Mouse (Mus musculus) forebrain, embryonic 16.5 days (tissue): Measurements from ENCODE around the gene Plekhm1. TPM values are rescaled to one million over a fixed set of nuclear protein-coding genes. Genes with fewer than 3 reads are reported as not detected.
"Not testable (repeated sequence)": the region's sequence is repeated elsewhere in the genome, so short reads cannot be mapped to it uniquely, and the experiment has no call there.

ENCODE experiments used
- ATAC-seq: fragments of 200-750 bp; cut with Nextera tagmentation; 2 replicates; pipeline ENCODE4 v1.8.0; 2017; ENCODE audit warnings: mild to moderate bottlenecking, moderate library complexity
- H3K27ac ChIP-seq: fragments of 300-500 bp; sonication (generic); 2 replicates; pipeline ENCODE4 v1.5.1; 2014; ENCODE audit warnings: low read length, control low read depth
- H3K27me3 ChIP-seq: fragments of 300-500 bp; sonication (generic); replicated peaks from 2 replicates; pipeline ENCODE4 v1.6.1; 2014; ENCODE audit warnings: low read length; ENCODE audit not compliant: control insufficient read depth, insufficient read depth
- H3K36me3 ChIP-seq: fragments of 300-500 bp; sonication (generic); 2 replicates; pipeline ENCODE4 v1.6.1; 2014; ENCODE audit not compliant: control insufficient read depth, insufficient read depth
- H3K4me1 ChIP-seq: fragments of 300-500 bp; sonication (generic); replicated peaks from 2 replicates; pipeline ENCODE4 v1.6.1; 2014; ENCODE audit warnings: low read length; ENCODE audit not compliant: control insufficient read depth, insufficient read depth
- H3K4me2 ChIP-seq: fragments of 300-500 bp; sonication (generic); 2 replicates; pipeline ENCODE4 v1.6.1; 2014; ENCODE audit warnings: mild to moderate bottlenecking, low read length, control low read depth
- H3K4me3 ChIP-seq: fragments of 300-500 bp; sonication (generic); replicated peaks from 2 replicates; pipeline ENCODE4 v1.5.1; 2014; ENCODE audit warnings: mild to moderate bottlenecking, low read length, control low read depth
- H3K9ac ChIP-seq: fragments of 300-500 bp; sonication (generic); replicated peaks from 2 replicates; pipeline ENCODE4 v1.6.1; 2014; ENCODE audit warnings: low read depth, low read length, control low read depth
- H3K9me3 ChIP-seq: fragments of 300-500 bp; sonication (generic); 2 replicates; pipeline ENCODE4 v1.6.1; 2016; ENCODE audit warnings: low read length; ENCODE audit not compliant: control insufficient read depth
- WGBS: fragments of 180-500 bp; shearing (Covaris S2); extraction: QIAGEN DNeasy Blood & Tissue Kit; methylation state at CpG from one replicate; pipeline ENCODE4 v1.1.7; 2014; 5-methylcytosine and 5-hydroxymethylcytosine counted together
- polyA plus RNA-seq: library from polyadenylated mRNA; unstranded; fragments of >200 nt; fragmentation: Nextera tagmentation; extraction: Ambion mirVana; gene quantifications from 2 replicates; pipeline ENCODE4 v1.2.1, GENCODE M21; 2015

The Plekhm1 gene
- polyA plus RNA-seq, 1 experiment from 2014 or later, result 11.3 TPM

- peak; percentile 41 for ATAC-seq
- Histone ChIP-seq H3K9ac (peak overlapping the region; percentile 42; the same call in 1 of the 2 replicates), H3K4me1 (peaks cover 15% of the 10 kb centered on the region), H3K36me3 (no peaks in the 10 kb centered on the region), H3K27me3 (peaks cover 22% of the 10 kb centered on the region), H3K4me2 (peak overlapping the region; percentile 57), H3K4me3 (peak overlapping the region; percentile 39), H3K9me3 (no peaks in the 10 kb centered on the region), H3K27ac (no peak overlapping the region)
- 29% methylated on average over 34 of the region's 34 CpGs for WGBS
Measured at GRCm38 (mm10) chr11:103332890-103333651, 79.4 kb downstream of the Plekhm1 start.

GRCm38 (mm10) chr11:103332186-103332889 lies 80.1 kb downstream of the Plekhm1 start:
- Histone ChIP-seq H3K4me3 (peak overlapping the region; percentile 39), H3K9ac (no peak overlapping the region; the same call in 1 of the 2 replicates), H3K36me3 (no peaks in the 10 kb centered on the region), H3K4me2 (peak overlapping the region; percentile 57), H3K9me3 (no peaks in the 10 kb centered on the region), H3K27ac (no peak overlapping the region), H3K4me1 (peaks cover 15% of the 10 kb centered on the region), H3K27me3 (peaks cover 22% of the 10 kb centered on the region)
- 25% methylated on average over 18 of the region's 18 CpGs for WGBS
- ATAC-seq, result peak; percentile 41

GRCm38 (mm10) chr11:103331502-103332185 lies 80.8 kb downstream of the Plekhm1 start:
- H3K4me3 ChIP-seq, result no peak overlapping the region

GRCm38 (mm10) chr11:103330651-103331319 lies 81.7 kb downstream of the Plekhm1 start:
- no peak overlapping the region for H3K4me2 ChIP-seq
- no peak for ATAC-seq
- peaks cover 15% of the 10 kb centered on the region for H3K4me1 ChIP-seq
- no peak overlapping the region for H3K9ac ChIP-seq
- H3K27me3 ChIP-seq, result peaks cover 22% of the 10 kb centered on the region
- H3K4me3 ChIP-seq, result no peak overlapping the region
- WGBS, result 67% methylated on average over 7 of the region's 7 CpGs
- H3K27ac ChIP-seq, result no peak overlapping the region
- H3K9me3 ChIP-seq, result no peaks in the 10 kb centered on the region
- H3K36me3 ChIP-seq, result no peaks in the 10 kb centered on the region

More at GRCm38 (mm10) chr11:103331502-103332185, 80.8 kb downstream of the Plekhm1 start:
- ATAC-seq, result no peak
- no peak overlapping the region for H3K27ac ChIP-seq
- peaks cover 15% of the 10 kb centered on the region for H3K4me1 ChIP-seq
- no peak overlapping the region for H3K4me2 ChIP-seq
- peaks cover 22% of the 10 kb centered on the region for H3K27me3 ChIP-seq
- no peaks in the 10 kb centered on the region for H3K36me3 ChIP-seq
- no peaks in the 10 kb centered on the region for H3K9me3 ChIP-seq
- 92% methylated on average over 10 of the region's 10 CpGs for WGBS
- H3K9ac ChIP-seq, result no peak overlapping the region

GRCm38 (mm10) chr11:103326950-103327349 lies 85.5 kb downstream of the Plekhm1 start:
- H3K9me3 ChIP-seq, result no peaks in the 10 kb centered on the region
- no peak overlapping the region for H3K4me2 ChIP-seq
- 10% methylated on average over 5 of the region's 5 CpGs for WGBS
- no peak for ATAC-seq
- no peaks in the 10 kb centered on the region for H3K36me3 ChIP-seq
- H3K4me3 ChIP-seq, result no peak overlapping the region
- no peak overlapping the region for H3K27ac ChIP-seq
- peaks cover 9% of the 10 kb centered on the region; the same call in 1 of the 2 replicates for H3K4me1 ChIP-seq
- no peak overlapping the region for H3K9ac ChIP-seq
- H3K27me3 ChIP-seq, result no peaks in the 10 kb centered on the region

- 12% methylated on average over 8 of the region's 8 CpGs for WGBS
- Histone ChIP-seq H3K36me3 (no peaks in the 10 kb centered on the region), H3K4me1 (peaks cover 20% of the 10 kb centered on the region), H3K4me3 (no peak overlapping the region), H3K27me3 (no peaks in the 10 kb centered on the region), H3K9me3 (no peaks in the 10 kb centered on the region), H3K4me2 (no peak overlapping the region), H3K27ac (no peak overlapping the region), H3K9ac (no peak overlapping the region)
- peak; percentile 65 for ATAC-seq
Measured at GRCm38 (mm10) chr11:103325172-103325571, 87.3 kb downstream of the Plekhm1 start.

GRCm38 (mm10) chr11:103324723-103325122 lies 87.8 kb downstream of the Plekhm1 start:
- Histone ChIP-seq H3K4me2 (no peak overlapping the region), H3K9ac (no peak overlapping the region), H3K27ac (no peak overlapping the region), H3K9me3 (no peaks in the 10 kb centered on the region), H3K36me3 (no peaks in the 10 kb centered on the region), H3K4me3 (no peak overlapping the region), H3K4me1 (peaks cover 20% of the 10 kb centered on the region), H3K27me3 (no peaks in the 10 kb centered on the region)
- 35% methylated on average over 13 of the region's 13 CpGs for WGBS
- 0 out of 2 replicates have a peak, but pooled peaks have one; percentile 19 for ATAC-seq

- not testable (repeated sequence) for H3K4me3 ChIP-seq, ATAC-seq, H3K36me3 ChIP-seq, H3K27ac ChIP-seq, H3K4me2 ChIP-seq, H3K9ac ChIP-seq, H3K9me3 ChIP-seq, H3K27me3 ChIP-seq
- 44% methylated on average over 4 of the region's 4 CpGs for WGBS
- peaks cover 20% of the 10 kb centered on the region for H3K4me1 ChIP-seq
Measured at GRCm38 (mm10) chr11:103322832-103323231, 89.7 kb downstream of the Plekhm1 start.
